Mouse (Mus musculus) ES-E14 (cell line): Measurements from ENCODE around the gene Dlx2.

Experiments
- CHD2 ChIP-seq: IDR thresholded peaks from 2 replicates; pipeline ENCODE4 v1.6.1; 2014; ENCODE audit warnings: mild to moderate bottlenecking, low read depth, low read length, inconsistent platforms
- HCFC1 ChIP-seq: IDR thresholded peaks from 2 replicates; pipeline ENCODE4 v1.6.1; 2012; ENCODE audit warnings: low read length, inconsistent platforms, borderline replicate concordance; ENCODE audit not compliant: insufficient read depth
- MAFK ChIP-seq: IDR thresholded peaks from 2 replicates; pipeline ENCODE4 v1.6.1; 2014; ENCODE audit warnings: mild to moderate bottlenecking, low read depth, low read length, inconsistent platforms; ENCODE audit not compliant: insufficient read depth
- ZC3H11A ChIP-seq: IDR thresholded peaks from 2 replicates; pipeline ENCODE4 v1.6.1; 2012; ENCODE audit warnings: low read depth, mild to moderate bottlenecking, inconsistent platforms, low read length, borderline replicate concordance
- ZNF384 ChIP-seq: IDR thresholded peaks from 2 replicates; pipeline ENCODE4 v1.6.1; 2012; ENCODE audit warnings: low read depth, low read length, inconsistent platforms

- TF ChIP-seq CHD2 (no peak), ZNF384 (no peak), MAFK (no peak), ZC3H11A (no peak), HCFC1 (no peak; the same call in 1 of the 2 replicates)
Measured at GRCm38 (mm10) chr2:71545882-71546639, 493 bp downstream of the Dlx2 start.
